In genomic region chr9:14058592-14059227, GRCm38 (mm10) we compare ENCODE assay signal across 9 mouse cellular contexts.
DNase-seq lines count a peak whose midpoint lies in the region; ATAC-seq lines count a peak whose summit lies in the region.
"Had no signal": no experiment of that assay in that cellular context is flagged by ENCODE, and none has a peak within 500 bp of the region (broad histone marks: within the 10 kb centered on the region; RNA-seq: fewer than 3 reads in every experiment).

No protein-coding gene starts in this region.

- peak; percentile 38; the same call in 1 of the 2 replicates for ATAC-seq in hindbrain, embryonic 15.5 days (ENCODE audit: low FRiP score, low read depth)
- no peak for ATAC-seq in hindbrain, embryonic 12.5 days (ENCODE audit: low FRiP score)
- peak; percentile 88 for ATAC-seq in embryonic facial prominence, embryonic 14.5 days (ENCODE audit: low read depth)
- ATAC-seq in midbrain, embryonic 14.5 days (ENCODE audit: low FRiP score, low TSS enrichment): peak; percentile 14; the same call in 1 of the 2 replicates
- no peak for ATAC-seq in erythroid progenitor cell, adult 5-6 weeks (replicated peaks; ENCODE audit: low FRiP score, poor library complexity, severe bottlenecking)

- no peak overlapping the region for H3K9ac ChIP-seq in hindbrain, embryonic 15.5 days
- no peak overlapping the region for H3K9ac ChIP-seq in hindbrain, embryonic 12.5 days
- H3K9ac ChIP-seq in embryonic facial prominence, embryonic 14.5 days (ENCODE audit: low read depth, low read length): no peak overlapping the region
- H3K9ac ChIP-seq in midbrain, embryonic 14.5 days (replicated peaks; ENCODE audit: low read length): no peak overlapping the region

- peak overlapping the region; percentile 55 for H3K27ac ChIP-seq in hindbrain, embryonic 15.5 days (replicated peaks)
- no peak overlapping the region for H3K27ac ChIP-seq in hindbrain, embryonic 12.5 days
- peak overlapping the region; percentile 77 for H3K27ac ChIP-seq in embryonic facial prominence, embryonic 14.5 days (replicated peaks; ENCODE audit: low read depth, low read length)
- 0 out of 2 replicates have a peak overlapping the region, but pooled peaks have one; percentile 8 for H3K27ac ChIP-seq in midbrain, embryonic 14.5 days (replicated peaks; ENCODE audit: low read depth, low read length)

- DNase-seq in adipocyte (ENCODE audit: low spot score): peak; percentile 14
- DNase-seq in embryonic facial prominence, embryonic 14.5 days (ENCODE audit: low spot score): peak; percentile 82
- DNase-seq in midbrain, embryonic 14.5 days: peak; percentile 68
- no peak for DNase-seq in urinary bladder, postnatal 36 days (ENCODE audit: low spot score in 2 of 2)
- DNase-seq in thymus, postnatal 0 days (ENCODE audit: low spot score): no peak
- DNase-seq: thymus, postnatal 36 days had no signal

- WGBS in hindbrain, embryonic 15.5 days: 29% methylated on average over 5 of the region's 5 CpGs
- 37% methylated on average over 5 of the region's 5 CpGs for WGBS in hindbrain, embryonic 12.5 days
- WGBS in embryonic facial prominence, embryonic 14.5 days: 14% methylated on average over 5 of the region's 5 CpGs
- 12% methylated on average over 5 of the region's 5 CpGs for WGBS in midbrain, embryonic 14.5 days

- H3K4me2 ChIP-seq in hindbrain, embryonic 15.5 days: no peak overlapping the region
- no peak overlapping the region for H3K4me2 ChIP-seq in hindbrain, embryonic 12.5 days (replicated peaks)
- no peak overlapping the region for H3K4me2 ChIP-seq in embryonic facial prominence, embryonic 14.5 days (ENCODE audit: low read depth, low read length)
- H3K4me2 ChIP-seq in midbrain, embryonic 14.5 days (ENCODE audit: low read length): no peak overlapping the region

- peaks cover 9% of the 10 kb centered on the region; the same call in 1 of the 2 replicates for H3K4me1 ChIP-seq in hindbrain, embryonic 15.5 days (replicated peaks)
- H3K4me1 ChIP-seq in hindbrain, embryonic 12.5 days: peaks cover 11% of the 10 kb centered on the region
- H3K4me1 ChIP-seq in embryonic facial prominence, embryonic 14.5 days (ENCODE audit: control insufficient read depth, insufficient read depth, low read length): peaks cover 39% of the 10 kb centered on the region
- H3K4me1 ChIP-seq in midbrain, embryonic 14.5 days (ENCODE audit: control insufficient read depth, insufficient read depth, low read length): peaks cover 15% of the 10 kb centered on the region

- no peaks in the 10 kb centered on the region for H3K9me3 ChIP-seq in hindbrain, embryonic 15.5 days
- no peaks in the 10 kb centered on the region for H3K9me3 ChIP-seq in hindbrain, embryonic 12.5 days (replicated peaks)
- H3K9me3 ChIP-seq in embryonic facial prominence, embryonic 14.5 days (ENCODE audit: control insufficient read depth, low read length): no peaks in the 10 kb centered on the region
- H3K9me3 ChIP-seq in midbrain, embryonic 14.5 days (ENCODE audit: control insufficient read depth, low read length): no peaks in the 10 kb centered on the region

- no peaks in the 10 kb centered on the region for H3K36me3 ChIP-seq in hindbrain, embryonic 15.5 days
- no peaks in the 10 kb centered on the region for H3K36me3 ChIP-seq in hindbrain, embryonic 12.5 days
- H3K36me3 ChIP-seq in embryonic facial prominence, embryonic 14.5 days (ENCODE audit: control insufficient read depth, insufficient read depth, low read length): no peaks in the 10 kb centered on the region
- H3K36me3 ChIP-seq in midbrain, embryonic 14.5 days (ENCODE audit: control insufficient read depth, insufficient read depth, low read length): no peaks in the 10 kb centered on the region

- H3K4me3 ChIP-seq in hindbrain, embryonic 15.5 days: no peak overlapping the region
- H3K4me3 ChIP-seq in hindbrain, embryonic 12.5 days: no peak overlapping the region
- no peak overlapping the region for H3K4me3 ChIP-seq in embryonic facial prominence, embryonic 14.5 days (ENCODE audit: low read depth, low read length)
- no peak overlapping the region for H3K4me3 ChIP-seq in midbrain, embryonic 14.5 days (replicated peaks; ENCODE audit: low read depth, low read length)

- no peaks in the 10 kb centered on the region for H3K27me3 ChIP-seq in hindbrain, embryonic 15.5 days
- no peaks in the 10 kb centered on the region for H3K27me3 ChIP-seq in hindbrain, embryonic 12.5 days
- no peaks in the 10 kb centered on the region for H3K27me3 ChIP-seq in embryonic facial prominence, embryonic 14.5 days (replicated peaks; ENCODE audit: control insufficient read depth, insufficient read depth, low read length)
- no peaks in the 10 kb centered on the region for H3K27me3 ChIP-seq in midbrain, embryonic 14.5 days (ENCODE audit: control insufficient read depth, insufficient read depth, low read length)

Comparison
In these comparisons a context has a peak if more than half of its experiments do, and no peak if none do; other contexts are left out.
1. ATAC-seq: peak in hindbrain, embryonic 15.5 days (single experiment), embryonic facial prominence, embryonic 14.5 days (single experiment) and midbrain, embryonic 14.5 days (single experiment); none in hindbrain, embryonic 12.5 days (single experiment) and erythroid progenitor cell, adult 5-6 weeks (single experiment).
2. DNase-seq: peak in adipocyte (single experiment), embryonic facial prominence, embryonic 14.5 days (single experiment) and midbrain, embryonic 14.5 days (single experiment); none in urinary bladder, postnatal 36 days (0 of 2) and thymus, postnatal 0 days (single experiment).